Mouse (Mus musculus) heart, postnatal 0 days (tissue): ENCODE data around the gene Lcn5. TPM values are rescaled to one million over a fixed set of nuclear protein-coding genes. Genes with fewer than 3 reads are reported as not detected.

Experiments
- ATAC-seq: fragments of 200-750 bp; cut with Nextera tagmentation; 2 replicates; pipeline ENCODE4 v1.8.0; 2017; ENCODE audit warnings: low read depth, moderate number of reproducible peaks, moderate library complexity; ENCODE audit not compliant: insufficient read depth
- DNase-seq: peaks from one replicate; pipeline ENCODE4 v3.0.0-alpha.2; 2016; ENCODE audit warnings: low spot score
- H3K27ac ChIP-seq: fragments of 300-500 bp; sonication (generic); 2 replicates; pipeline ENCODE4 v1.5.1; 2014; ENCODE audit warnings: low read depth, mild to moderate bottlenecking
- H3K27me3 ChIP-seq: fragments of 300-500 bp; sonication (generic); 2 replicates; pipeline ENCODE4 v1.6.1; 2014; ENCODE audit warnings: low read length, mixed read lengths; ENCODE audit not compliant: control insufficient read depth, insufficient read depth
- H3K36me3 ChIP-seq: fragments of 300-500 bp; sonication (generic); replicated peaks from 2 replicates; pipeline ENCODE4 v1.6.1; 2014; ENCODE audit warnings: low read length, mixed read lengths; ENCODE audit not compliant: control insufficient read depth, insufficient read depth
- H3K4me1 ChIP-seq: fragments of 300-500 bp; sonication (generic); 2 replicates; pipeline ENCODE4 v1.6.1; 2014; ENCODE audit warnings: antibody characterized with exemption; ENCODE audit not compliant: control insufficient read depth, insufficient read depth
- H3K4me2 ChIP-seq: fragments of 300-500 bp; sonication (generic); 2 replicates; pipeline ENCODE4 v1.6.1; 2014; ENCODE audit warnings: low read depth, mild to moderate bottlenecking, low read length, moderate library complexity
- H3K4me3 ChIP-seq: fragments of 300-500 bp; sonication (generic); 2 replicates; pipeline ENCODE4 v1.5.1; 2014; ENCODE audit warnings: low read depth, low read length
- H3K9ac ChIP-seq: fragments of 300-500 bp; sonication (generic); replicated peaks from 2 replicates; pipeline ENCODE4 v1.6.1; 2014; ENCODE audit warnings: low read depth, low read length, mixed read lengths
- H3K9me3 ChIP-seq: fragments of 300-500 bp; sonication (generic); replicated peaks from 2 replicates; pipeline ENCODE4 v1.6.1; 2016; ENCODE audit warnings: low read length; ENCODE audit not compliant: control insufficient read depth
- CTCF ChIP-seq: IDR thresholded peaks from 2 replicates; pipeline ENCODE4 v1.5.1; 2016; ENCODE audit warnings: antibody characterized with exemption, control low read depth, low read depth
- EP300 ChIP-seq: IDR thresholded peaks from 2 replicates; pipeline ENCODE4 v1.6.1; 2016; ENCODE audit warnings: antibody characterized with exemption, low read depth
- WGBS: fragments of 180-500 bp; shearing (Covaris S2); extraction: QIAGEN DNeasy Blood & Tissue Kit; methylation state at CpG from one replicate; pipeline ENCODE4 v1.1.7; 2014; 5-methylcytosine and 5-hydroxymethylcytosine counted together
- polyA plus RNA-seq: library from polyadenylated mRNA; unstranded; fragments of >200 nt; fragmentation: Nextera tagmentation; extraction: Ambion mirVana; gene quantifications from 2 replicates; pipeline ENCODE4 v1.2.1, GENCODE M21; 2015
- total RNA-seq: library from RNA; depleted of rRNA; stranded (reverse); fragments of >200 nt; gene quantifications from 2 replicates; pipeline ENCODE4 v1.2.3, GENCODE M21; 2014; ENCODE audit warnings: low replicate concordance

Lcn5 gene
- total and polyA plus RNA-seq, 2 experiments from 2014 or later, result not detected

DNA sequence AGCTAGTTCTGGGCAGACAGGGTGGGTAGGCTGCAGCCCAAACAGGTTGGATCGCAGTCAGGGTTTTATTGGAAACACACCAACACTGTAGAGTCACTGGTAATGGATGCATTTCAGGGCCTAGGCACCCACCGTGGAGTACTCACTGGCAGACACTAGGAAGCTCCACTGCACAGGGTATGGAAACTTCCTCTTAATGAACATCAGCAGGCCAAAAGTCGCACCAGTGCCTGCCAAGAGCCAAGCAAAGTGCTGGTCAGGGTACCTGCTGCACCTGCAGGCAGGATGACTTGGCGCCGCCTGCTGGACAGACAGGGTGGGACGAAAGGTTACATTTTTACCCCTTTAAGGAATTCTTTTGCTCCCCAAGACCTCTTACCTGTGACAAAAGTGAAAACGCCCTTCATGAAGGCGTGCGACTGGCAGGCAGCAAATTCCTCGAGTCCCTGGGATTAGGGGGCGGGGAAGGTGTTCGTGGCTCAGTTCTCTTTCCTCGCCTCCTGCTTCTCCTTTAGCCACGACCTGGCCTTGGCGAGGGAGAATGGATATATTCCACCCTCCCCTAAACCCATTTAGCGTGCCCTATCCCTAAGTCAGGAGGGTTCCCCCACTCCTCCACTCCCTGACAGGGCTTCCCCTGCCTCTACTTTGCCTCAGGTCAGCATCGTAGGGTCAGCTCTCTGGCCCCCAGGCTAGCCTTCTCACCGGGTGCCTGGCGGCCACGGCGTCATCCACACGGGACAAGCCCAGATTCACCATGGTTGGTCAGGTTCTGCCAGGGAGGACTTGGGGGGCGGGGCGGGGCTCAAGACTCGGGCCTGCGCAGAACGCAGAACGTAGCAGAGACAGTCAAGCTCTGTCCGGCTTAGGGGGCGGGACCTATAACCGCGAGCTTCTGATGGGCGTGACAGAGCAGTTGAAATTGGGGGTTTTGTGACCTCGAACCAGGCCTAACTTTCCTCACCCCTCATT lies 36.2 kb upstream of the Lcn5 start, which contains the start of gene Tmem141:
TSS of gene Tmem141 (minus strand) at position 777 of the 972 bp plus-strand sequence.
- DNase-seq (peak; percentile 82), ATAC-seq (peak; percentile 93)
- Histone ChIP-seq H3K27ac (peak within 1 kb of the TSS; percentile 68), H3K27me3 (peaks cover 23% of the 10 kb centered on the region), H3K4me3 (peak within 1 kb of the TSS; percentile 55), H3K9ac (peak within 1 kb of the TSS; percentile 61), H3K36me3 (no peaks in the 10 kb centered on the region; the same call in 1 of the 2 replicates), H3K4me1 (0 out of 2 replicates have a peak, but pooled peaks cover 4% of the 10 kb centered on the region), H3K9me3 (no peaks in the 10 kb centered on the region), H3K4me2 (peak within 1 kb of the TSS; percentile 92)
- TF ChIP-seq EP300 (no peak), CTCF (peak; percentile 54)
- WGBS, result 6% methylated on average over 34 of the region's 34 CpGs

DNA sequence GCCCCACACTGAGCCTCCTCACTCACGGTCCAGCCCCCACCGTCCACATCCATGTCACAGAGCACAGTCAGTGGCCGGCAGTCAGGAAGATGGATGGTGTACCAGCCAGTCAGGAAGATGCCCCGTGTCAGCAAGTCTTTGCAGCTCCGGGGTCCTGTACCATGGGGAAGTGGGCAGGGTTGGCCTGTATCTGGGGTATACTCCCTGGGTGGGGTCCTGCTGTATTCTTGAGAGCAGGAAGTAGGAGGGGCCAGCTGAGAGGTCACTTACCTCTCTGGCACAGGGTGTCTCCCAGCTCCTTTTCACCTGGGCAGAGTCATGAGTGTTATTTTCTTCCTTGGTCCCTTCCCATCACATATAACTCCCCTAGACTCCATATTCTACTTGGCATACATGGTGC lies 31.8 kb upstream of the Lcn5 start:
- no peaks in the 10 kb centered on the region for H3K36me3 ChIP-seq

DNA sequence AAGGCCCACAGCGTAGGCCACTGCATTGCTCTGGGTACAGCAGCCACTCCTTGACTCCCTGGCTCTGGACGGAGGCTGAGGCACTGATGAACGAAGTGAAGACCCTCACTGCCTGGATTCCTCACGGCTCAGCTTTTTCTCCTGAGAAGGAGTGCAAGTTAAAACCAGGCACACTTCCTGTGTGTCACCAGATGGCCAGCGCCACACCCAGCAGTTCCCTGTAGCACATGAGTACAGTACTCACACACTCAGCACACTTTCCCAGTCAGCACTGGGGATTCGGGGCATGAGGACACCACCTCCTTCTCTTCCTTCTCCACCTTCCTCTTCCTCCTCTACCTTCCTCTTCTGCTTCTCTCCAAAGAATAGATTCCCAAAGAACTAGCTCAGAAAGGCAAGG lies 29.9 kb upstream of the Lcn5 start, which contains the start of gene Fcna:
TSS of gene Fcna (minus strand) at position 220 of the 400 bp plus-strand sequence.
- no peak within 1 kb of the TSS for H3K4me3 ChIP-seq
- H3K4me2 ChIP-seq, result no peak within 1 kb of the TSS
- TF ChIP-seq CTCF (no peak), EP300 (no peak)
- no peak within 1 kb of the TSS for H3K9ac ChIP-seq
- no peaks in the 10 kb centered on the region for H3K9me3 ChIP-seq
- ATAC-seq (no peak), DNase-seq (no peak)
- H3K4me1 ChIP-seq, result no peaks in the 10 kb centered on the region
- no peaks in the 10 kb centered on the region for H3K36me3 ChIP-seq
- H3K27me3 ChIP-seq, result no peaks in the 10 kb centered on the region
- H3K27ac ChIP-seq, result no peak within 1 kb of the TSS
- WGBS, result 75% methylated on average over 6 of the region's 6 CpGs

More for the DNA sequence above, 31.8 kb upstream of the Lcn5 start:
- ATAC-seq (no peak), DNase-seq (no peak)
- 55% methylated on average over 5 of the region's 5 CpGs for WGBS
- Histone ChIP-seq H3K27me3 (no peaks in the 10 kb centered on the region), H3K4me3 (no peak overlapping the region), H3K4me2 (no peak overlapping the region), H3K9ac (no peak overlapping the region), H3K27ac (no peak overlapping the region), H3K9me3 (no peaks in the 10 kb centered on the region), H3K4me1 (0 out of 2 replicates have a peak, but pooled peaks cover 4% of the 10 kb centered on the region)
- TF ChIP-seq EP300 (no peak), CTCF (no peak)

GRCm38 (mm10) chr2:25628738-25629137 lies 29.0 kb upstream of the Lcn5 start:
- Histone ChIP-seq H3K4me1 (no peaks in the 10 kb centered on the region), H3K27ac (no peak overlapping the region), H3K4me3 (no peak overlapping the region), H3K36me3 (no peaks in the 10 kb centered on the region), H3K4me2 (no peak overlapping the region), H3K9me3 (no peaks in the 10 kb centered on the region), H3K9ac (no peak overlapping the region), H3K27me3 (no peaks in the 10 kb centered on the region)
- ATAC-seq, result no peak
- TF ChIP-seq CTCF (no peak), EP300 (no peak)
- no peak for DNase-seq
- WGBS, result 39% methylated on average over 4 of the region's 4 CpGs

DNA sequence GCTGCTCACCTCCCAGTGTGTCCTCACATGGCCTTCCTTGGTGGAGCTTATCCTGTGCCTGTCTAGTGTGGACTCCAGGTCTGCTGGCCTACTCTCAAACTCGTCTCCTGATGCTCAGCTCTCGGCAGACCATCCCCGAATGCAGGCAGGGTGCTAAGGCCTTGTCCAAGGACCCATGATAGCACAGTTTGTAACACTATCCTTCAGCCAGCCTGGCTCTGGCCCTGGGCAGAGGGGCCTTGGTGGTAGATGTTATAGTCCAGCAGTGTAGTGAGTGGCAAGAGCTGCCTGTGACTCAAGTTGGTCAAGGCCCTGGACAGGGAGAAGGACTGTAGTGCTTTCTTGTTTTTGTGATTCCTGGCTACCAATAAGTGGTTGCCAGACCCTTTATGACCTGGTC lies 24.1 kb upstream of the Lcn5 start:
- H3K27ac ChIP-seq, result no peak overlapping the region
- H3K4me2 ChIP-seq, result no peak overlapping the region
- H3K4me1 ChIP-seq, result no peaks in the 10 kb centered on the region
- ATAC-seq (no peak), DNase-seq (no peak)
- 82% methylated on average over 3 of the region's 3 CpGs for WGBS
- H3K4me3 ChIP-seq, result no peak overlapping the region
- H3K36me3 ChIP-seq, result no peaks in the 10 kb centered on the region
- H3K27me3 ChIP-seq, result no peaks in the 10 kb centered on the region
- no peak overlapping the region for H3K9ac ChIP-seq
- no peak for TF ChIP-seq EP300
- TF ChIP-seq CTCF, result no peak
- no peaks in the 10 kb centered on the region for H3K9me3 ChIP-seq
